Mouse (Mus musculus) lung, postnatal 0 days (tissue): ENCODE measurements around the gene Fpgs. TPM values are rescaled to one million over a fixed set of nuclear protein-coding genes. Genes with fewer than 3 reads are reported as not detected.
A peak's percentile ranks its signal among the peaks of the same experiment; 100 is the strongest.

Experiments
- ATAC-seq: fragments of 200-750 bp; cut with Nextera tagmentation; 2 replicates; pipeline ENCODE4 v1.8.0; 2017; ENCODE audit warnings: moderate library complexity
- DNase-seq: peaks from one replicate; pipeline ENCODE4 v3.0.0-alpha.2; 2016; ENCODE audit warnings: low spot score
- H3K27ac ChIP-seq: fragments of 300-500 bp; sonication (generic); 2 replicates; pipeline ENCODE4 v1.5.1; 2014; ENCODE audit warnings: antibody characterized with exemption, mild to moderate bottlenecking, low read length, mixed read lengths
- H3K27me3 ChIP-seq: fragments of 300-500 bp; sonication (generic); replicated peaks from 2 replicates; pipeline ENCODE4 v1.6.1; 2014; ENCODE audit warnings: low read length, mixed read lengths; ENCODE audit not compliant: insufficient read depth
- H3K36me3 ChIP-seq: fragments of 300-500 bp; sonication (generic); 2 replicates; pipeline ENCODE4 v1.6.1; 2014; ENCODE audit warnings: low read length, mixed read lengths; ENCODE audit not compliant: insufficient read depth
- H3K4me1 ChIP-seq: fragments of 300-500 bp; sonication (generic); 2 replicates; pipeline ENCODE4 v1.6.1; 2014; ENCODE audit warnings: antibody characterized with exemption, low read depth, low read length, mixed read lengths; ENCODE audit not compliant: insufficient read depth
- H3K4me2 ChIP-seq: fragments of 300-500 bp; sonication (generic); replicated peaks from 2 replicates; pipeline ENCODE4 v1.6.1; 2014; ENCODE audit warnings: low read depth, mild to moderate bottlenecking, low read length, moderate library complexity, mixed read lengths
- H3K4me3 ChIP-seq: fragments of 300-500 bp; sonication (generic); 2 replicates; pipeline ENCODE4 v1.5.1; 2014; ENCODE audit warnings: low read depth, low read length
- H3K9ac ChIP-seq: fragments of 300-500 bp; sonication (generic); replicated peaks from 2 replicates; pipeline ENCODE4 v1.6.1; 2014; ENCODE audit warnings: low read depth, mild to moderate bottlenecking
- H3K9me3 ChIP-seq: fragments of 300-500 bp; sonication (generic); 2 replicates; pipeline ENCODE4 v1.6.1; 2016; ENCODE audit warnings: low read length, mixed read lengths
- CTCF ChIP-seq: IDR thresholded peaks from 2 replicates; pipeline ENCODE4 v1.5.1; 2016; ENCODE audit warnings: antibody characterized with exemption, mild to moderate bottlenecking
- EP300 ChIP-seq: IDR thresholded peaks from 2 replicates; pipeline ENCODE4 v1.6.1; 2016; ENCODE audit warnings: antibody characterized with exemption, mild to moderate bottlenecking, control low read depth
- WGBS: fragments of 180-500 bp; shearing (Covaris S2); extraction: QIAGEN DNeasy Blood & Tissue Kit; methylation state at CpG from one replicate; pipeline ENCODE4 v1.1.7; 2014; 5-methylcytosine and 5-hydroxymethylcytosine counted together
- polyA plus RNA-seq: library from polyadenylated mRNA; unstranded; fragments of >200 nt; fragmentation: Nextera tagmentation; extraction: Ambion mirVana; gene quantifications from 2 replicates; pipeline ENCODE4 v1.2.1, GENCODE M21; 2015

The Fpgs gene
- polyA plus RNA-seq, 1 experiment from 2014 or later: 15.6 TPM

DNA sequence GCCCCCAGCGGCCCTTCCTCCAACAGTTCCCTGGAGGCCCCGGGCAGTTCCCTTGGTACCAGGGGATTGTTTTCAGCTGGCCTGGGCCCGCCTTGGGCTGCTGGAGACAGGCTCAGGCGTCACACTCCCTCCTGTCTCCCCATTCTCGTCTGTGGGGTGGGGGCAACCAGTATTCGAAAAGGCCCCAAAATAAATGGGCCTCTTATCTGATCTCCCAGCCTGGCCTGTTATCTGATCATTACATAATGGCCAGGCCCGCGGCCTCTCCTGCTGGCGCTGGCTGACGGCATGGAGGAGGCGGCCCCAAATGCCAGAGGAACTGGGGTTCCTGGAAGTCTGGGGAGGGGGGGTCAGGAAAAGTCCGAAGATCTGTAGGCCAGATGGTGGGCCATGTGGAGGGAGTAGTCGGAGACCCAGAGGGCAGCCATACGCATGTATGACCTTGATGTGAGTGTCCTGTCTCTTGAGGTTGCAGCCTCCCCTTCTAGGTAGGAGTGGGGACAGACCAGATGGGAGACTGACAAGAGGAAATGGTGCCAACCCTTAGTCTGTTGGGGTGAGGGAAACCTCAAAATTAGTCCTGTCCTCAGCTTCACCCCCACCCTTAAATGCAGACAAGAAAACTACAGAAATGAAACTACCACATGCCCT lies 49.1 kb downstream of the Fpgs start:
- 35% methylated on average over 14 of the region's 14 CpGs for WGBS
- peak overlapping the region; percentile 86 for H3K27ac ChIP-seq
- no peak overlapping the region for H3K4me3 ChIP-seq
- H3K9me3 ChIP-seq: no peaks in the 10 kb centered on the region
- no peaks in the 10 kb centered on the region for H3K27me3 ChIP-seq
- DNase-seq (peak; percentile 56), ATAC-seq (peak; percentile 59)
- H3K4me2 ChIP-seq: no peak overlapping the region
- no peaks in the 10 kb centered on the region for H3K36me3 ChIP-seq
- H3K9ac ChIP-seq: no peak overlapping the region
- TF ChIP-seq EP300 (peak; percentile 88), CTCF (no peak)
- H3K4me1 ChIP-seq: peaks cover 13% of the 10 kb centered on the region

DNA sequence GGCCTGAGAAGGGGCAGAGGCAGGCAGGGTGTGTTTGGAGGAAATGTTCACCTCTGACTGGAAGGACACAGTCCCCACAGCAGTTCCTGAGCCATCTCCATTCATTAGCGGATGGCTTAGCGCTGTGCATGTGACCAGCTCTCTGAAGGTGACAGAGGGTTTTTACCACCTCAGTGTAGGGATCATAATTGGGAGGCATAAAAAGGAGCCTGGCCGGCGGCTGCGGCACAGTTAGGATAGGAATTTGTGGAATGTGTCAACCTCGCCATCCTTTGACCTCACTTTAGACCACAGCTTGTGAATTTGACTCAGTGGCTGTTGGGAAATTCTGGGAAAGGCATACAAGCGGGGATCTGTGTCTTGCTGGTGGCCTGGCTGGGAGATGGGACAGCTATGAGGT lies 50.2 kb downstream of the Fpgs start:
- H3K36me3 ChIP-seq: no peaks in the 10 kb centered on the region
- WGBS: 30% methylated on average over 7 of the region's 7 CpGs
- ATAC-seq (no peak), DNase-seq (no peak)
- H3K27me3 ChIP-seq: no peaks in the 10 kb centered on the region
- H3K4me1 ChIP-seq: peaks cover 15% of the 10 kb centered on the region
- no peak overlapping the region for H3K9ac ChIP-seq
- TF ChIP-seq EP300 (no peak), CTCF (no peak)
- peak overlapping the region; percentile 22; the same call in 1 of the 2 replicates for H3K4me2 ChIP-seq
- no peaks in the 10 kb centered on the region for H3K9me3 ChIP-seq
- H3K4me3 ChIP-seq: no peak overlapping the region
- H3K27ac ChIP-seq: peak overlapping the region; percentile 86

DNA sequence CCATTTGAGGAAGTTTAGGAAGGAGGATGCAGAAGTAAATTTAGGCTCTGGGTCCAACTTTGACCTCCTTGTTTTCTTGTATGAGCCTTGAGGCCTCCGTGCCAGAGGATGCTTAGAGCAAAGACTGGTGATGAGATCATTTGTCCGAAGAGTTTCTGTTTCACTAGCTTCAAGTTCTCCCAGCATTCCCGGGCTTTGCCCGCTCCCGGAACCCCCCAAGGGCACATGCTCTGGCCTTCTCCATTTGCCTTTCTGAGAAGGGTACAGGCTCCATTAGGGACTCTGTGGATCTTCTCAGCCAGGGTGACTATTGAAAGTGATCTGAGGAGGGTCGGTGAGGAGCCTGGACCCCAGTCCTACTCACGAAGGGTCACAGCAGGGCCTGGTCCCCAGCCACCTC lies 56.6 kb downstream of the Fpgs start:
- Histone ChIP-seq H3K9me3 (no peaks in the 10 kb centered on the region), H3K36me3 (no peaks in the 10 kb centered on the region), H3K4me1 (peaks cover 10% of the 10 kb centered on the region; the same call in 1 of the 2 replicates), H3K4me2 (peak overlapping the region; percentile 53), H3K4me3 (peak overlapping the region; percentile 51), H3K27ac (peak overlapping the region; percentile 91), H3K9ac (peak overlapping the region; percentile 81), H3K27me3 (no peaks in the 10 kb centered on the region)
- TF ChIP-seq CTCF (no peak), EP300 (no peak)
- WGBS: 61% methylated on average over 7 of the region's 7 CpGs
- DNase-seq (peak; percentile 50), ATAC-seq (peak; percentile 2; the same call in 1 of the 2 replicates)

DNA sequence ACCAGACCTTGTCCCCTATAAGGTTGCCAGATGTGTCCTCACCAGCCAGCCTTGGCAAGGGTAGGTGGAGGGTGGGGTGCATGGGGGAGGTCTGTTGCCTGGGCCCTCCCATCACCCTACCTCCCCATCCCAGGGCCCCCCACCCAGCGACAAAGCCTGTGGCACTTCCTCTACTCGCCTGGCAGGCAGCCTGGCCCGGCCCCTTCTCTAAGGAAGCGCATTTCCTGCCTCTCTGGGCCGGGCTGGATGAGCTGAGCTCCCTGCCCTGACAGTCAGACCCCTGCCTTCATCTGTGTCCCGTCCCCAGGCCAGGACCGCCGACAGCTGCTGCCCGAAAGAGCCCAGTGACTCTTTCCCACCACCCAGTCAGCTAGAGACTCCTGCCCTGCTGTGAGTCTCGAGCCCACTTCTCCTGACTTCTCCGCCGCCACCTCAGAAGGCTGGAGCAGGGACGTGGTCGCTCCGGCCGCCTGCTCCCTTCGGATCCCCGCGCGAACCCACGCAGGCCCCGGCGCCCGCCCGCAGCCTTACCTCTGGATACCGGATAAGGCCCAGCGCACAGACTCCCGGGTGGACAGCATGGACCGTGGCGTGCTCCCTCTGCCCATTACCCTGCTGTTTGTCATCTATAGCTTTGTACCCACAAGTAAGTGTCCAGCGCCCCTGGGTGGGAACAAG lies 57.4 kb downstream of the Fpgs start, which contains the start of gene Eng:
Gene Eng (plus strand): TSS at position 217 of the 678 bp plus-strand sequence.
- WGBS: 35% methylated on average over 31 of the region's 31 CpGs
- H3K27ac ChIP-seq: peak within 1 kb of the TSS; percentile 91
- peak within 1 kb of the TSS; percentile 51 for H3K4me3 ChIP-seq
- peak; percentile 89 for ATAC-seq
- H3K9ac ChIP-seq: peak within 1 kb of the TSS; percentile 81
- no peaks in the 10 kb centered on the region for H3K9me3 ChIP-seq
- peak; percentile 76 for DNase-seq
- peak within 1 kb of the TSS; percentile 53 for H3K4me2 ChIP-seq
- H3K36me3 ChIP-seq: no peaks in the 10 kb centered on the region
- H3K27me3 ChIP-seq: no peaks in the 10 kb centered on the region
- peak; percentile 55; the same call in 1 of the 2 replicates for TF ChIP-seq EP300
- no peak for TF ChIP-seq CTCF
- H3K4me1 ChIP-seq: peaks cover 13% of the 10 kb centered on the region; the same call in 1 of the 2 replicates

DNA sequence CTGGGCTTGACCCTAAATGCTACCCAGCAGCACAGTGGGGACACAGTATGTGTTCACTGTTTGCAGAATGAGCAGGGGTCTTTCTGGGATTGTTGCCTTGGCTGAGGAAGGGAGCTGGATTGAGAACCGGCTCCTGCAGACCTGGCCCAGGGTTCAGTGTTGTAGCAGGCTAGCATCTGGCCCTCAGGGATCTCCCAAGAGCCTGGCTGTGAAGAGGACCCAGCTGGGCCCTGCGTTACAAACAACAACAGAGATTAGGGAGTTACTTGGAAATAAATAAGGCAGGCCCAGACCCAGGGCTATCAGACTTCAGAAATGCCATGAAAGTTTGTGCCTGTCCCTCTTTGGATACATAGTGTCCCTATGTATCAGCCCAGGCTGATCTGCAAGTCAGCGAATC lies 58.3 kb downstream of the Fpgs start:
- Histone ChIP-seq H3K27me3 (no peaks in the 10 kb centered on the region), H3K27ac (peak overlapping the region; percentile 91), H3K9ac (no peak overlapping the region), H3K36me3 (no peaks in the 10 kb centered on the region), H3K4me1 (peaks cover 13% of the 10 kb centered on the region; the same call in 1 of the 2 replicates), H3K9me3 (no peaks in the 10 kb centered on the region), H3K4me3 (no peak overlapping the region), H3K4me2 (no peak overlapping the region)
- ATAC-seq: no peak
- TF ChIP-seq EP300: no peak
- no peak; the same call in 1 of the 2 replicates for TF ChIP-seq CTCF
- WGBS: 61% methylated on average over 3 of the region's 3 CpGs
- DNase-seq: no peak

DNA sequence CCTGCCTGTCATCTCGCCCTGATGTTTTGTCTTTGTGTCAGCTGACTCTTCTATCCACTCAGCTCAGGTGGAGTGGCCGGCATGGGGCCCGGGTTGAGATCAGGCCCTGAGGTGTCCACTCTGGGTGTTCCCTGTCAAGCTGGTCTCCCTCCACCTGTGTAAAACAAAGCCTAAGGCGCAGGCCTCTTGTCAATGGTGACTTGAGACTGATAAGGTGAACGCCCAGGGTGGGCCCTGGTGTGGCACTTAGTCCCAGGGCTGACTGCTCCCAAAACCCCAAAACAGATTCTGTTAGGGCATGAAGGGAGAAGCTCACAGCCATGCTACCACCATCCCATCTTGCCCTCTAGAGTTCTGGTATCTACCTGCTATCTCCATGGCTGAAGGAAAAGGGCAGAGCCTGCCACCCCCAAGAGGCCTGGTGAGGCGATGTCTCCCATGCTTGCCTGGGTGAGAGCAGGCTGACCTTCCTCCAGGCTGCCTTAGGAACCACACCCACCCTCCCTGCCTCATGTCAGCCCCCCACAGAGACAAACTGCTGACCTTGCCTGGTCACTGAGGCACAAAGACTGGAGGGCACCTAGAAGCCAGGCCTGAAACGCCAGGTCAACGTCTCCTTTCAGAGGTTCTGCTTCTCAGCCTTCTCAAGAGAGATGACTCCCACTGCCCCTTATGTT lies 59.0 kb downstream of the Fpgs start:
- peaks cover 13% of the 10 kb centered on the region; the same call in 1 of the 2 replicates for H3K4me1 ChIP-seq
- ATAC-seq (no peak), DNase-seq (no peak)
- H3K27ac ChIP-seq: no peak overlapping the region
- no peak overlapping the region for H3K9ac ChIP-seq
- H3K4me3 ChIP-seq: no peak overlapping the region
- no peak overlapping the region for H3K4me2 ChIP-seq
- H3K9me3 ChIP-seq: no peaks in the 10 kb centered on the region
- TF ChIP-seq EP300: no peak
- no peak for TF ChIP-seq CTCF
- WGBS: 83% methylated on average over 8 of the region's 8 CpGs
- H3K27me3 ChIP-seq: no peaks in the 10 kb centered on the region
- H3K36me3 ChIP-seq: no peaks in the 10 kb centered on the region
